Mouse (Mus musculus) midbrain, embryonic 14.5 days (tissue): ENCODE measurements around the gene Zar1l. TPM values are rescaled to one million over a fixed set of nuclear protein-coding genes. Genes with fewer than 3 reads are reported as not detected.
A peak's percentile ranks its signal among the peaks of the same experiment; 100 is the strongest.
"Not testable (repeated sequence)": the region's sequence is repeated elsewhere in the genome, so short reads cannot be mapped to it uniquely, and the experiment has no call there.

ENCODE experiments used
- ATAC-seq: fragments of 200-750 bp; cut with Nextera tagmentation; 2 replicates; pipeline ENCODE4 v1.8.0; 2017; ENCODE audit warnings: moderate number of reproducible peaks, moderate library complexity; ENCODE audit not compliant: low FRiP score, low TSS enrichment
- DNase-seq: peaks from one replicate; pipeline ENCODE4 v3.0.0-alpha.2; 2015
- H3K27ac ChIP-seq: fragments of 300-500 bp; sonication (generic); replicated peaks from 2 replicates; pipeline ENCODE4 v1.5.1; 2014; ENCODE audit warnings: mild to moderate bottlenecking, low read depth, low read length, moderate library complexity
- H3K27me3 ChIP-seq: fragments of 300-500 bp; sonication (generic); 2 replicates; pipeline ENCODE4 v1.6.1; 2014; ENCODE audit warnings: low read length, control low read depth, mixed read lengths; ENCODE audit not compliant: control insufficient read depth, insufficient read depth
- H3K36me3 ChIP-seq: fragments of 300-500 bp; sonication (generic); 2 replicates; pipeline ENCODE4 v1.6.1; 2014; ENCODE audit warnings: low read length, control low read depth; ENCODE audit not compliant: control insufficient read depth, insufficient read depth
- H3K4me1 ChIP-seq: fragments of 300-500 bp; sonication (generic); 2 replicates; pipeline ENCODE4 v1.6.1; 2014; ENCODE audit warnings: mild to moderate bottlenecking, antibody characterized with exemption, low read length, control low read depth; ENCODE audit not compliant: control insufficient read depth, insufficient read depth
- H3K4me2 ChIP-seq: fragments of 300-500 bp; sonication (generic); 2 replicates; pipeline ENCODE4 v1.6.1; 2014; ENCODE audit warnings: mild to moderate bottlenecking, low read length, moderate library complexity
- H3K4me3 ChIP-seq: fragments of 300-500 bp; sonication (generic); replicated peaks from 2 replicates; pipeline ENCODE4 v1.5.1; 2014; ENCODE audit warnings: low read depth, low read length
- H3K9ac ChIP-seq: fragments of 300-500 bp; sonication (generic); replicated peaks from 2 replicates; pipeline ENCODE4 v1.6.1; 2014; ENCODE audit warnings: mild to moderate bottlenecking, low read length, moderate library complexity
- H3K9me3 ChIP-seq: fragments of 300-500 bp; sonication (generic); 2 replicates; pipeline ENCODE4 v1.6.1; 2016; ENCODE audit warnings: low read length, control low read depth, mixed read lengths; ENCODE audit not compliant: control insufficient read depth
- WGBS: fragments of 180-500 bp; shearing (Covaris S2); extraction: QIAGEN DNeasy Blood & Tissue Kit; methylation state at CpG from one replicate; pipeline ENCODE4 v1.1.7; 2014; 5-methylcytosine and 5-hydroxymethylcytosine counted together
- polyA plus RNA-seq: library from polyadenylated mRNA; unstranded; fragments of >200 nt; fragmentation: Nextera tagmentation; extraction: Ambion mirVana; gene quantifications from 2 replicates; pipeline ENCODE4 v1.2.1, GENCODE M21; 2014

The Zar1l gene
- polyA plus RNA-seq, 1 experiment from 2014 or later: not detected

DNA sequence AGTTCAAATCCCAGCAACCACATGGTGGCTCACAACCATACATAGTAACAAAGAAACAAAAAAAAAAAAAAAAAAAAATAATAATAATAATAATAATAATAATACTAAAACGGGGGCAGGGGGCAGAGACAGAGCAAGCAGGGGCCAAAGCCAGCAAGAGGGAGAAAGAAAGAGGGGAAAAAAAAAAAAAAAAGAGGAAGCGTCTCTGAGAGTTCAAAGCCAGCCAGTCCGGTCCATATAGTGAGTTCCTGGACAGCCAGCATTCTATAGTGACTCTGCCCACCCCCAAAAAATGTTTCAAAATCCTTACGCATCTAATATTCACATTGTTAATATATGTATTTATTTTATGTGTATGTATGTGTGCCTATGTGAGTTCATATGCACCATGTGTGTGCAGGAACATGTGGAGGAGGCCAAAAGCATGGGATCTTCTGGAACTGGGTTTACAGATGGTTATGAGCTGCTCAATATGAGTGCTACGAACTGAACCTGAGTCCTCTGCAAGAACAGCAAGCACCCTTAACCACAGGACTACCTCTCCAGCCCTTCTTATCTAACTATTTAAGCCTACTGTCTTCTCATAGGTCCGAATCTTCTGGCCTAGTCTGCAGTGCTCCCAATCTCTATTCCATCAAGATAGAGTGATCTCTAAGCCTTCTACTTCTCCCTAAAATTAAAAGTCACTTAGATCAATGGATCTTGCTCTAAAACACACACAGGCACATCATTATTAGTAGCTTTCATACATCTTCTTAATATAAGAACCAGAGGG is 7.3 kb downstream of the Zar1l start:
- H3K9me3 ChIP-seq: no peaks in the 10 kb centered on the region
- H3K4me2 ChIP-seq: no peak overlapping the region
- no peaks in the 10 kb centered on the region for H3K4me1 ChIP-seq
- ATAC-seq (no peak), DNase-seq (no peak)
- H3K4me3 ChIP-seq: no peak overlapping the region
- no peak overlapping the region for H3K27ac ChIP-seq
- H3K27me3 ChIP-seq: no peaks in the 10 kb centered on the region
- 89% methylated on average over 6 of the region's 6 CpGs for WGBS
- no peaks in the 10 kb centered on the region for H3K36me3 ChIP-seq
- H3K9ac ChIP-seq: no peak overlapping the region

DNA sequence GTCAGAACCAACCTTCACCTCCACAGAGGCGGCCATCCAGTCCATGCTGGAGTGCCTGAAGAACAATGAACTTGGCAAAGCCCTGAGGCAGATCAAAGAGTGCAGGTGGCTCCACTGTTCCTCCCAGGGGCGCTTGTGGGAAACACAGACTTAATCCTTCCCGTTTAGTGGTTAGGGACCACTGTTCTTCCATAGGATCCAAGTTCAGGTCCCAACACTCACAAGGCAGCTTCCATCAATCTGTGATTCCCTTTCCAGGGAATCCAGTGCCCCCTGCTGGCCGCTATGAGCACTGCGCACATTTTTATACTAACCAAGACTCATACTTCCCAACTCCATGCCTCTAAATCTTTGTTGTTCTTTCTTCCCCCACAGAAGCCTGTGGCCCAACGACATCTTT is 22.2 kb downstream of the Zar1l start:
- Histone ChIP-seq H3K9ac (no peak overlapping the region), H3K36me3 (peaks cover 30% of the 10 kb centered on the region), H3K9me3 (no peaks in the 10 kb centered on the region), H3K4me3 (no peak overlapping the region), H3K27me3 (no peaks in the 10 kb centered on the region), H3K27ac (no peak overlapping the region), H3K4me2 (no peak overlapping the region), H3K4me1 (no peaks in the 10 kb centered on the region)
- WGBS: 53% methylated on average over 6 of the region's 6 CpGs
- DNase-seq: peak; percentile 44
- no peak for ATAC-seq

DNA sequence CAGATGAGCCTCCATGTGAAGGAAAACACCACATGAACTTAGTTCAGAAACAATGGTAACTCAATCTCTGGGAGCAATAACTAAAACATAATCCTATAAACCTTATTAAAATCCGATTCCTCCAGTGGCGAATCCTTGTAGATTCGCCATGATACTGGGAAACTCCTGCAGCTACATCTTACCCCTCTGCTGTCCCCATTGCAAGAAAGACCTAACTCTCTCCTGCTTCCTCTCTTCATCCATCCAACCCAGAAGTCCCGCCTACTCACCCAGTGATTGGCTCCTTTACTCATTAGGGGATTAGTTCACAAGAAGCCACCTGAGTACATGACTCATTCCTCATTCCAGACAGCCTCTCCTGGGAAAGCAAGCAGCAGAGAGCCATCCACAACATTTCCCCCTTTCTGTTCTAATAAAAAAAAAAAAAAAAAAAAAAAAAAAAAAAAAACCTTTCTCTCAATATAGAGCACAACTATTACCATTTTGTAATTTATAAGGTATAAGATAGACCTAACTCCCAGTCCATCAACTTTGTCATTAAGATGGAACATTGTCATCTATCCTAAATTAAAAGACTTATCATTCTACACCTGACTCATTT is 26.3 kb downstream of the Zar1l start:
- 91% methylated on average over 4 of the region's 4 CpGs for WGBS
- H3K9ac ChIP-seq, H3K4me3 ChIP-seq: not testable (repeated sequence)

DNA sequence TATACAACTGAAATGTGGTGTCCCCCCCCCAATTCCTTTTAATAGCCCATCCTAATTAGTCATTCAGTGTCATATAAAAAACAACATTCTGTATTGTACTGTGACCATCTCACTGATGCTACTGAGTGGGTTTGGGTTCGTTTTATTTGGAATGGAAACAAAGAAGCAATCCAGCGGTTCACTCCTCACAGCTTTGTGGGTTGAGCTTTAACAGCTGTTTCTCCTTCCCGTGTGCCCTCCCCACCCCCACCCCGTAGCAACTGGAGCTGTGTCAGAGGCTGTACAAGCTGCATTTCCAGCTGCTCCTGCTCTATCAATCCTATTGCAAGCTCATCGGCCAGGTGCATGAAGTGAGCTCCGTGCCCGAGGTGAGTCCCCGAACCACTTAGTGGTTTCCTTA is 27.1 kb downstream of the Zar1l start:
- H3K27me3 ChIP-seq: no peaks in the 10 kb centered on the region
- 86% methylated on average over 8 of the region's 8 CpGs for WGBS
- no peak overlapping the region for H3K27ac ChIP-seq
- H3K36me3 ChIP-seq: peaks cover 25% of the 10 kb centered on the region
- H3K4me3 ChIP-seq: no peak overlapping the region
- no peak overlapping the region for H3K4me2 ChIP-seq
- ATAC-seq (no peak), DNase-seq (no peak)
- H3K4me1 ChIP-seq: no peaks in the 10 kb centered on the region
- H3K9me3 ChIP-seq: no peaks in the 10 kb centered on the region
- H3K9ac ChIP-seq: no peak overlapping the region

More for the DNA sequence above, 26.3 kb downstream of the Zar1l start:
- not testable (repeated sequence) for H3K27ac ChIP-seq, H3K4me2 ChIP-seq, DNase-seq, ATAC-seq, H3K9me3 ChIP-seq, H3K4me1 ChIP-seq, H3K27me3 ChIP-seq
- peaks cover 33% of the 10 kb centered on the region for H3K36me3 ChIP-seq

DNA sequence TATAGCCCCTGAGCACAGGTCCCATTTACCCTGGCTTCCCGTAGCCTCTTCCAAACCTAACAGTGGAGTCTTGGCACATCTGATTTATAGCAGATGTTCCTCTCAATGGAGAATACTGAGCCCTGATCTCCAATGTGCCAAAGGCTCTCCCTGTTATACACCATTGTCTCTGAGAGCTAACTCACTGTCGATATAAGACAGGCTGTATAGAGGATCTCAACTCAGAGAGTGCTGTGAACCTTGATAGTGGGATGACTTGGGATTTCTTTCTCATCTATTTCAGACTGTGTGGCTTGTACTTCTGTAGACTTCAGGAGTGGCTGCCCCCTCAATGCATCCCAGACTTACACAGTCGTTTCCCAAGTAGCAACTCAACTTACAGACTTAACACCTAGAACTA is 27.7 kb downstream of the Zar1l start:
- WGBS: 92% methylated on average over 3 of the region's 3 CpGs

DNA sequence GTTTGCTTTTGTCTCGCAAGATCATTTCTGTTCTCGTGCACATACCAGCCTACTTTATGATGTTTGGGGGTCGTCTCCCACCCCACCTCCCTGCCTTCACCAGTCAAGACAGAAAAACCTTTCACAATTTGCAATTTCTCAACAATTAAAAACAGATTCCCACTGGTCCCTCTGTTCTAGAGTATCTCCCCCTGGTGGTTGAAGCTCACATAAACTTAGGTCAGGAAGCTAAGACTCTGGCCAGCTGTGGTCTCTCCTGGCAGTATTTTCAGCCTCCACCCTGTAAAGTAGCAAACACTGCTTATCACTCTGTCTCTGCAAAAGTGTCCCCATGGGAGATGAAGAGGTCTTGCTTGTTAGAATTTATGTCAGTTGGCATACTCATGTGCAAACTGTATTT is 32.8 kb downstream of the Zar1l start:
- Histone ChIP-seq H3K36me3 (peaks cover 46% of the 10 kb centered on the region), H3K27me3 (no peaks in the 10 kb centered on the region), H3K4me3 (no peak overlapping the region), H3K27ac (no peak overlapping the region), H3K9ac (no peak overlapping the region), H3K4me1 (no peaks in the 10 kb centered on the region), H3K9me3 (no peaks in the 10 kb centered on the region), H3K4me2 (no peak overlapping the region)
- DNase-seq (peak; percentile 64), ATAC-seq (no peak)
- WGBS: 71% methylated on average over 3 of the region's 3 CpGs

More for the DNA sequence above, 27.7 kb downstream of the Zar1l start:
- no peaks in the 10 kb centered on the region for H3K9me3 ChIP-seq
- peaks cover 24% of the 10 kb centered on the region; the same call in 1 of the 2 replicates for H3K36me3 ChIP-seq
- H3K4me2 ChIP-seq: no peak overlapping the region
- H3K4me3 ChIP-seq: no peak overlapping the region
- H3K27me3 ChIP-seq: no peaks in the 10 kb centered on the region
- ATAC-seq: no peak
- no peak overlapping the region for H3K27ac ChIP-seq
- H3K9ac ChIP-seq: no peak overlapping the region
- H3K4me1 ChIP-seq: no peaks in the 10 kb centered on the region
- no peak for DNase-seq

DNA sequence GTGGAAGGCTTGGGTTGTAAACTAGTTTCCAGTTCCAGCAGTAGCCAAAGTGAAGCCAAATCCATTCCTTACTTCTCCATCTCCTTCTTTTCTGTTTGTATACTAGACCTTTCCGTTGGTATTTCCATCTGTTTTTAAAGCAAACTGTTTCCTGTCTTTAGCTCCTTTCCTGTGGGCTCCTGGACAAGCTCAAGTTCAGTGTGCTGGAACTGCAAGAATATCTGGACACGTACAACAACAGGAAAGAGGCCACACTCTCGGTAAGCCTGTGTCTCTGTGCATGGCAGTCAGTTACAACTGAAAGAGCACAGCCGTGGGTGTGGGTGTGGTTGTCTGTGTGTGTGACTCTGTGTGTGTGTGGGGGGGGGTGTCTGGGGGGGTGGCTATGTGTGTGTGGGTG is 39.4 kb downstream of the Zar1l start:
- H3K27ac ChIP-seq: no peak overlapping the region
- H3K9me3 ChIP-seq: no peaks in the 10 kb centered on the region
- no peak overlapping the region for H3K9ac ChIP-seq
- no peak overlapping the region for H3K4me2 ChIP-seq
- ATAC-seq: no peak
- H3K27me3 ChIP-seq: no peaks in the 10 kb centered on the region
- no peak for DNase-seq
- no peaks in the 10 kb centered on the region for H3K4me1 ChIP-seq
- peaks cover 44% of the 10 kb centered on the region for H3K36me3 ChIP-seq
- 74% methylated on average over 4 of the region's 4 CpGs for WGBS
- H3K4me3 ChIP-seq: no peak overlapping the region

DNA sequence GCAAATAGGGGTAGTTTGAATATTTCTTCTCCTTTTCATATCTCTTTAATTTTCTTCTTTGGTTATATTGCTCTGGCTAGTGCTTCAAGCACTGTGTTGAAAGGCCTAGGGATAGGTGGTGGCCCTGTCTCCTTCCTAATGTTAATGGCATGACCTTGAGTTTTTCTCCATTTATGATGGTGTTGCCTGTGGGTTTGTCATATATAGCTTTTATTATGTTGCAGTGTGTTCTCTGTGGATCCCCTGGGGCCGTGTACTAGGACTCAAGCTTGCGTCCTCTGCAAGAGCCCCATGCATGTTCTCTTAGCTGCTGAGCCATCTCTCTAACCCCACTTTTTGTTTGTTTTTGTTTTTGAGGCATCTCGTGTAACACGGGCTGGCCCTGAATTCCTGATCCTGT is 40.6 kb downstream of the Zar1l start:
- ATAC-seq (no peak), DNase-seq (no peak)
- Histone ChIP-seq H3K27ac (no peak overlapping the region), H3K36me3 (peaks cover 45% of the 10 kb centered on the region), H3K9ac (no peak overlapping the region), H3K27me3 (no peaks in the 10 kb centered on the region), H3K4me3 (no peak overlapping the region), H3K4me1 (no peaks in the 10 kb centered on the region), H3K4me2 (no peak overlapping the region), H3K9me3 (no peaks in the 10 kb centered on the region)
- WGBS: 79% methylated on average over 4 of the region's 4 CpGs

DNA sequence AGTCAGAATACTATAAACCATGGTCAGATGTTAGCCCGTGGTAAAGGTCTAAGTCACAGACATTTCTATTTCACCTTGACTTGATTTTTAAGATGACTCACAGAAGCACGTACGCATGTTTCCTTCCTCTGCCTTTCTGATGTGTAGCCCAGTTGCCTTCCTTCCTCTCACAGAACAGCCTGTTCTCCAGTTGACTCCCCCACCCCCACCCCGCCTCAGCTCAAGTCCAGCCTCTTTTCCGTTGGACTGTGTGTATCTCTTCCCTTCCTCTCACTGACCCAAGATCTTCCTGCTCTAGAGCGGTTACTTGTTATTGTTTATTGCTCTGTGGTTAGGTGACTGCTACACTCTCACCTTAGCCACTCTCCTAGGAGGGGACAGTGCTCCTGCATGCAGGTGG is 49.5 kb downstream of the Zar1l start:
- H3K9ac ChIP-seq: no peak overlapping the region
- DNase-seq (no peak), ATAC-seq (no peak)
- H3K27me3 ChIP-seq: no peaks in the 10 kb centered on the region
- WGBS: 78% methylated on average over 6 of the region's 6 CpGs
- no peak overlapping the region for H3K27ac ChIP-seq
- H3K36me3 ChIP-seq: peaks cover 41% of the 10 kb centered on the region
- no peak overlapping the region for H3K4me2 ChIP-seq
- no peaks in the 10 kb centered on the region for H3K4me1 ChIP-seq
- no peak overlapping the region for H3K4me3 ChIP-seq
- no peaks in the 10 kb centered on the region for H3K9me3 ChIP-seq
